Mouse (Mus musculus) embryonic facial prominence, embryonic 12.5 days (tissue): Measurements from ENCODE around the gene Auh. TPM values are rescaled to one million over a fixed set of nuclear protein-coding genes. Genes with fewer than 3 reads are reported as not detected.
A peak's percentile ranks its signal among the peaks of the same experiment; 100 is the strongest.

Experiments
- ATAC-seq: fragments of 200-750 bp; cut with Nextera tagmentation; 2 replicates; pipeline ENCODE4 v1.8.0; 2017; ENCODE audit not compliant: insufficient number of reproducible peaks, insufficient read depth, low FRiP score, low TSS enrichment
- H3K27ac ChIP-seq: fragments of 300-500 bp; sonication (generic); 2 replicates; pipeline ENCODE4 v1.5.1; 2016; ENCODE audit warnings: mild to moderate bottlenecking
- H3K27me3 ChIP-seq: fragments of 300-500 bp; sonication (generic); 2 replicates; pipeline ENCODE4 v1.6.1; 2016; ENCODE audit warnings: mild to moderate bottlenecking, moderate library complexity
- H3K36me3 ChIP-seq: fragments of 300-500 bp; sonication (generic); 2 replicates; pipeline ENCODE4 v1.6.1; 2016; ENCODE audit warnings: mild to moderate bottlenecking
- H3K4me1 ChIP-seq: fragments of 300-500 bp; sonication (generic); 2 replicates; pipeline ENCODE4 v1.6.1; 2016
- H3K4me2 ChIP-seq: fragments of 300-500 bp; sonication (generic); replicated peaks from 2 replicates; pipeline ENCODE4 v1.6.1; 2016; ENCODE audit warnings: mild to moderate bottlenecking, moderate library complexity
- H3K4me3 ChIP-seq: fragments of 300-500 bp; sonication (generic); 2 replicates; pipeline ENCODE4 v1.5.1; 2016; ENCODE audit warnings: mild to moderate bottlenecking
- H3K9ac ChIP-seq: fragments of 300-500 bp; sonication (generic); 2 replicates; pipeline ENCODE4 v1.6.1; 2016; ENCODE audit warnings: mild to moderate bottlenecking, moderate library complexity
- H3K9me3 ChIP-seq: fragments of 300-500 bp; sonication (generic); 2 replicates; pipeline ENCODE4 v1.6.1; 2016; ENCODE audit warnings: mild to moderate bottlenecking, moderate library complexity
- whole genome bisulfite sequencing: fragments of 180-500 bp; shearing (Covaris S2); methylation state at CpG from one replicate; pipeline ENCODE4 v1.1.7; 2016; 5-methylcytosine and 5-hydroxymethylcytosine counted together
- polyA plus RNA-seq: library from polyadenylated mRNA; unstranded; fragments of >200 nt; fragmentation: Nextera tagmentation; extraction: Ambion mirVana; gene quantifications from 2 replicates; pipeline ENCODE4 v1.2.1, GENCODE M21; 2016

Auh gene
- 41.4 and 45.3 TPM in 2 replicates for polyA plus RNA-seq

DNA sequence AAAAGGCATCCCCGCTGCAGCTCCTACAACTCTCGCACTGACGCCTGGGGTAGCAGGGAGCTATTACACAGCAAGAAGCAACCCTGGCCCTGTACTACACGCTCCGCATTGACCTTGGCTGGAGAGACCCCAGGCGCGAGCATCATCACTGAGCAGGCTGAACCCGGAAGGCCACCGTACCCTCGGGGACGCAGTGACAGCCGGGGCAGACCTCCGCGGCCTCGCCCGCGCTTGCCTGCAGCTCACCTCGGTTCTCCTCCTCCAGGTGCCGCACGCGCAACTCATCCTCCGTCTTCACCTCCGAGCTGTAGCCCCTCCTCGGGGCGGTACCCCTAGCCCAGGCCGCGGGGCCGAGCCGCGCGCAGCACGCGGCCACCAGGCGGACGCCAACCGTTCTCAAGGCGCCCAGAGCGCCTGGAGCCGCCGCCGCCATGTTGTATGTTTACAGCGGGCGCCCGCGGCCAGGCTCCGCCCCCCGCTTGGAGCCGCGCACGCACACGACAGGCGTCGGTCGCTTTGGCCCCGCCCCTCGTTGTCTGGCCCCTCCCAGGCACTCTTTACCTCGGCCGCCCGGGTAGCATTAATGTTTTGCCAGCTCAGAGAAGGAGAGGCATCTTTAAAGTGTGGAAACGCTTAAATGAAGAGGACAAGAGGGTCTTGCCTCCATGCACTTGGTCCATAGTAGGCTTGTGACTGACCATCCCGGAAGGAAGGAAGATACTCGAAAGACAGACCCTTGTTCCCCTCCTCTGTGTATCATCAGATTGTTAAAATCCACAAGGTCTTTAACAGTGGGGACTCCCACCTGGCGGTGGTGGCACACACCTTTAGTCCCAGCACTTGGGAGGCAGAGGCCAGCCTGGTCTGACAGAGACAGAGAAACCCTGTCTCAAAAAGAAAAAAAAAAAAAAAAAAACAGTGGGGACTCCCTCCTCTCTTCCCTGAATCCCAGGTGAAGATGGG lies at the start of gene Auh:
Gene Auh, minus strand, starts transcription at position 473 of the 963 bp plus-strand sequence.
- Histone ChIP-seq H3K9me3 (no peaks in the 10 kb centered on the region), H3K27me3 (no peaks in the 10 kb centered on the region), H3K4me2 (peak within 1 kb of the TSS; percentile 56), H3K36me3 (no peaks in the 10 kb centered on the region), H3K27ac (peak within 1 kb of the TSS; percentile 84), H3K4me3 (peak within 1 kb of the TSS; percentile 85), H3K4me1 (peaks cover 21% of the 10 kb centered on the region), H3K9ac (peak within 1 kb of the TSS; percentile 85)
- under 1% methylated on average over 63 of the region's 63 CpGs for WGBS
- peak; percentile 90 for ATAC-seq

GRCm38 (mm10) chr13:52978321-52978981 lies 49.0 kb upstream of the Auh start:
- peaks cover 37% of the 10 kb centered on the region for H3K4me1 ChIP-seq

DNA sequence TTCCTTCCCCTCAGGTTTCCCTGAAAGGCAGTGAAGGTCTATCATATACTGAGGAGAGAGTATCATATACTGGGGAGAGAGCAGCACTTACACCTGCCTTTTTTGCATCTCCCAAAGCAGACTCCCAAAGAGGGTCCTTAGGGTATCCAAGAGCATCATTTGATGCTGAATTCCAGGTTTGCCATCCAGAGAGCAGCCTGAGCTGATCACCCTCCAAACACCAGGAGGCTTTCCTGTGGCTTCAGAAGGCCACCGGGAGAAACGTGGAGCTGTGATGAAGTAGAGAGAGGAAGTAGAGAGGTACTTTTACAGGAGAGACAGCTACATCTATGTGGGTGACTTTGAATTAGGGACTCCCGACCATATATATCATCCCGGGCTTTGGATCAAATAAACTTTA lies 48.3 kb upstream of the Auh start:
- peak overlapping the region; percentile 98 for H3K4me2 ChIP-seq
- H3K27ac ChIP-seq: no peak overlapping the region
- no peaks in the 10 kb centered on the region for H3K27me3 ChIP-seq
- ATAC-seq: no peak
- H3K4me1 ChIP-seq: peaks cover 37% of the 10 kb centered on the region
- H3K9me3 ChIP-seq: no peaks in the 10 kb centered on the region
- WGBS: 8% methylated on average over 4 of the region's 4 CpGs
- H3K9ac ChIP-seq: peak overlapping the region; percentile 72; the same call in 1 of the 2 replicates
- no peaks in the 10 kb centered on the region for H3K36me3 ChIP-seq
- H3K4me3 ChIP-seq: peak overlapping the region; percentile 58

More at GRCm38 (mm10) chr13:52978321-52978981, 49.0 kb upstream of the Auh start:
- peak; percentile 23; the same call in 1 of the 2 replicates for ATAC-seq
- Histone ChIP-seq H3K27ac (peak overlapping the region; percentile 79), H3K4me3 (peak overlapping the region; percentile 58), H3K9me3 (no peaks in the 10 kb centered on the region), H3K36me3 (no peaks in the 10 kb centered on the region), H3K4me2 (peak overlapping the region; percentile 98), H3K27me3 (no peaks in the 10 kb centered on the region), H3K9ac (peak overlapping the region; percentile 72)
- 1% methylated on average over 63 of the region's 64 CpGs for WGBS

- H3K4me1 ChIP-seq: peaks cover 36% of the 10 kb centered on the region
These were observed 47.7 kb upstream of the Auh start for GRCm38 (mm10) chr13:52977221-52977609.

GRCm38 (mm10) chr13:52976510-52977220 lies 47.2 kb upstream of the Auh start:
- Histone ChIP-seq H3K4me2 (peak overlapping the region; percentile 98), H3K9me3 (no peaks in the 10 kb centered on the region), H3K4me1 (peaks cover 31% of the 10 kb centered on the region), H3K27ac (no peak overlapping the region), H3K4me3 (no peak overlapping the region; the same call in 1 of the 2 replicates), H3K9ac (no peak overlapping the region), H3K27me3 (no peaks in the 10 kb centered on the region), H3K36me3 (no peaks in the 10 kb centered on the region)
- WGBS: 13% methylated on average over 16 of the region's 16 CpGs
- ATAC-seq: no peak

More at GRCm38 (mm10) chr13:52977221-52977609, 47.7 kb upstream of the Auh start:
- 53% methylated on average over 9 of the region's 9 CpGs for WGBS
- H3K36me3 ChIP-seq: no peaks in the 10 kb centered on the region
- no peak overlapping the region for H3K9ac ChIP-seq
- no peaks in the 10 kb centered on the region for H3K27me3 ChIP-seq
- peak overlapping the region; percentile 98 for H3K4me2 ChIP-seq
- no peak for ATAC-seq
- H3K9me3 ChIP-seq: no peaks in the 10 kb centered on the region
- no peak overlapping the region for H3K27ac ChIP-seq
- no peak overlapping the region for H3K4me3 ChIP-seq

GRCm38 (mm10) chr13:52976130-52976509 lies 46.6 kb upstream of the Auh start:
- no peaks in the 10 kb centered on the region for H3K36me3 ChIP-seq
- WGBS: 9% methylated on average over 8 of the region's 8 CpGs
- H3K9me3 ChIP-seq: no peaks in the 10 kb centered on the region
- H3K27ac ChIP-seq: no peak overlapping the region
- ATAC-seq: no peak
- H3K4me2 ChIP-seq: peak overlapping the region; percentile 98
- H3K9ac ChIP-seq: no peak overlapping the region
- no peaks in the 10 kb centered on the region for H3K27me3 ChIP-seq
- H3K4me1 ChIP-seq: peaks cover 30% of the 10 kb centered on the region
- H3K4me3 ChIP-seq: no peak overlapping the region; the same call in 1 of the 2 replicates

GRCm38 (mm10) chr13:52974676-52975075 lies 45.2 kb upstream of the Auh start:
- Histone ChIP-seq H3K27me3 (no peaks in the 10 kb centered on the region), H3K4me2 (no peak overlapping the region), H3K9me3 (no peaks in the 10 kb centered on the region), H3K4me3 (no peak overlapping the region), H3K4me1 (peaks cover 30% of the 10 kb centered on the region), H3K36me3 (no peaks in the 10 kb centered on the region), H3K9ac (no peak overlapping the region), H3K27ac (no peak overlapping the region)
- ATAC-seq: no peak
- 75% methylated on average over 3 of the region's 3 CpGs for WGBS

GRCm38 (mm10) chr13:52973427-52973826 lies 43.9 kb upstream of the Auh start:
- peaks cover 27% of the 10 kb centered on the region for H3K4me1 ChIP-seq
- 94% methylated on average over 10 of the region's 10 CpGs for WGBS

DNA sequence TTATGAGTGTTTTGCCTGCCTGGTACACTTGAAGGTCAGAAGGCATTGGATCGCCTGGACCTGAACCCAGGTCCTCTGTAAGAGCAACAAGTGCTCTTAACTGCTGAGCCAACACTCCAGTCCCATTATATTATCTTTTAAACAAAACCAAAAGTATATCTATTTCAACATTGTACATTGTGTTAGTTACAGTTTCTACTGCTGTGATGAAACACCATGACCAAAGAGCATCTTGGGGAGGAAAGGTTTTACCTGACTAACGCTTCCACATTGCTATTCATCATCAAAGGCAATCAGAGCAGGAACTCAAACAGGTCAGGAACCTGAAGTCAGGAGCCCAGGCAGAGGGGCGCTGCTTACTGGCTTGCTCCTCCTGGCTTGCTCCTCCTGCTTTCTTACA lies 43.1 kb upstream of the Auh start:
- H3K4me2 ChIP-seq: no peak overlapping the region
- H3K27me3 ChIP-seq: no peaks in the 10 kb centered on the region
- H3K36me3 ChIP-seq: peaks cover 14% of the 10 kb centered on the region
- H3K4me1 ChIP-seq: peaks cover 24% of the 10 kb centered on the region
- no peaks in the 10 kb centered on the region for H3K9me3 ChIP-seq
- 93% methylated on average over 3 of the region's 3 CpGs for WGBS
- H3K27ac ChIP-seq: no peak overlapping the region
- no peak overlapping the region for H3K9ac ChIP-seq
- ATAC-seq: no peak
- H3K4me3 ChIP-seq: no peak overlapping the region

More at GRCm38 (mm10) chr13:52973427-52973826, 43.9 kb upstream of the Auh start:
- ATAC-seq: no peak
- Histone ChIP-seq H3K9me3 (no peaks in the 10 kb centered on the region), H3K4me2 (no peak overlapping the region), H3K27ac (no peak overlapping the region), H3K27me3 (no peaks in the 10 kb centered on the region), H3K36me3 (peaks cover 6% of the 10 kb centered on the region; the same call in 1 of the 2 replicates), H3K4me3 (no peak overlapping the region), H3K9ac (no peak overlapping the region)

GRCm38 (mm10) chr13:52970876-52971275 lies 41.4 kb upstream of the Auh start:
- Histone ChIP-seq H3K4me1 (peaks cover 6% of the 10 kb centered on the region), H3K4me2 (no peak overlapping the region), H3K27ac (no peak overlapping the region), H3K4me3 (no peak overlapping the region), H3K9me3 (no peaks in the 10 kb centered on the region), H3K27me3 (no peaks in the 10 kb centered on the region), H3K9ac (no peak overlapping the region), H3K36me3 (peaks cover 29% of the 10 kb centered on the region)
- WGBS: 87% methylated on average over 6 of the region's 6 CpGs
- ATAC-seq: no peak

GRCm38 (mm10) chr13:52962922-52963321 lies 33.4 kb upstream of the Auh start:
- WGBS: 85% methylated on average over 4 of the region's 4 CpGs
- no peak overlapping the region for H3K27ac ChIP-seq
- no peaks in the 10 kb centered on the region for H3K27me3 ChIP-seq
- peaks cover 34% of the 10 kb centered on the region for H3K36me3 ChIP-seq
- no peak for ATAC-seq
- no peak overlapping the region for H3K9ac ChIP-seq
- no peak overlapping the region for H3K4me3 ChIP-seq
- H3K4me1 ChIP-seq: no peaks in the 10 kb centered on the region
- no peaks in the 10 kb centered on the region for H3K9me3 ChIP-seq
- no peak overlapping the region for H3K4me2 ChIP-seq
